Mouse (Mus musculus) lung, postnatal 4 days (tissue): ENCODE measurements around the gene Tmem145.
A peak's percentile ranks its signal among the peaks of the same experiment; 100 is the strongest.

Source experiments
- DNase-seq, 2 experiments: peaks; one replicate each; pipeline ENCODE4 v3.0.0; 2021

The Tmem145 gene

GRCm38 (mm10) chr7:25275555-25276298 lies 30.2 kb upstream of the Tmem145 start:
- DNase-seq = no peak

GRCm38 (mm10) chr7:25277405-25277804 lies 28.5 kb upstream of the Tmem145 start:
- no peak for DNase-seq

- no peak for DNase-seq
Measured at GRCm38 (mm10) chr7:25277998-25278340, 27.9 kb upstream of the Tmem145 start.

- DNase-seq = peak; percentile 86 to 93
Measured at GRCm38 (mm10) chr7:25278341-25279075, 27.4 kb upstream of the Tmem145 start.

GRCm38 (mm10) chr7:25279076-25279860 lies 26.6 kb upstream of the Tmem145 start:
- peak; percentile 91 to 94 for DNase-seq

- peak; percentile 75 to 86 for DNase-seq
Measured at GRCm38 (mm10) chr7:25279861-25280791, 25.8 kb upstream of the Tmem145 start.

- peak in 1 of 2 experiments; percentile 18 for DNase-seq
Measured at GRCm38 (mm10) chr7:25281166-25281733, 24.7 kb upstream of the Tmem145 start.

GRCm38 (mm10) chr7:25281734-25282601 lies 23.9 kb upstream of the Tmem145 start:
- DNase-seq = peak; percentile 99

GRCm38 (mm10) chr7:25282731-25283211 lies 23.1 kb upstream of the Tmem145 start:
- DNase-seq = peak; percentile 65 to 74

GRCm38 (mm10) chr7:25283637-25284036 lies 22.3 kb upstream of the Tmem145 start:
- peak in 1 of 2 experiments; percentile 40 for DNase-seq

GRCm38 (mm10) chr7:25284171-25284570 lies 21.7 kb upstream of the Tmem145 start:
- DNase-seq = no peak

- DNase-seq = peak in 1 of 2 experiments; percentile 37
Measured at GRCm38 (mm10) chr7:25284766-25285165, 21.1 kb upstream of the Tmem145 start.

GRCm38 (mm10) chr7:25285511-25286238 lies 20.2 kb upstream of the Tmem145 start:
- no peak for DNase-seq

- DNase-seq = no peak
Measured at GRCm38 (mm10) chr7:25286989-25287388, 18.9 kb upstream of the Tmem145 start.

GRCm38 (mm10) chr7:25288011-25288410 lies 17.9 kb upstream of the Tmem145 start:
- no peak for DNase-seq

GRCm38 (mm10) chr7:25288721-25289120 lies 17.2 kb upstream of the Tmem145 start:
- DNase-seq = no peak

- DNase-seq = no peak
Measured at GRCm38 (mm10) chr7:25289925-25290324, 16.0 kb upstream of the Tmem145 start.

GRCm38 (mm10) chr7:25290463-25290862 lies 15.4 kb upstream of the Tmem145 start:
- no peak for DNase-seq

- DNase-seq = peak; percentile 58 to 70
Measured at GRCm38 (mm10) chr7:25290911-25291310, 15.0 kb upstream of the Tmem145 start.

- no peak for DNase-seq
Measured at GRCm38 (mm10) chr7:25292107-25292506, 13.8 kb upstream of the Tmem145 start.
